12 mouse cellular contexts compared by ENCODE assay signal in genomic region chr17:89051031-89051563, GRCm38 (mm10).
"Had no signal": no experiment of that assay in that cellular context is flagged by ENCODE, and none has a peak within 500 bp of the region (broad histone marks: within the 10 kb centered on the region; RNA-seq: fewer than 3 reads in every experiment).

No protein-coding gene starts in this region.

- H3K4me3 ChIP-seq: liver, embryonic 13.5 days; megakaryocyte, embryonic 14.5 days; midbrain, embryonic 10.5 days; midbrain, embryonic 13.5 days had no signal

- H3K36me3 ChIP-seq: liver, embryonic 13.5 days; midbrain, embryonic 10.5 days; midbrain, embryonic 13.5 days had no signal

- ATAC-seq: midbrain, embryonic 13.5 days had no signal

- H3K9me3 ChIP-seq: liver, embryonic 13.5 days; midbrain, embryonic 10.5 days; midbrain, embryonic 13.5 days had no signal

- H3K9ac ChIP-seq: liver, embryonic 13.5 days; lung, embryonic 14.5 days; midbrain, embryonic 13.5 days had no signal

- DNase-seq: kidney, adult 2 months; kidney, postnatal 36 days; liver, embryonic 13.5 days; lung, embryonic 14.5 days; lung, postnatal 10 days; lung, postnatal 36 days; thymus, adult 18-20 months; thymus, postnatal 36 days had no signal

- H3K27ac ChIP-seq: kidney, postnatal 0 days; liver, embryonic 13.5 days; midbrain, embryonic 10.5 days; midbrain, embryonic 13.5 days had no signal

- H3K27me3 ChIP-seq: liver, embryonic 13.5 days; megakaryocyte, embryonic 14.5 days; midbrain, embryonic 13.5 days had no signal

- H3K4me1 ChIP-seq: liver, embryonic 13.5 days; megakaryocyte, embryonic 14.5 days; midbrain, embryonic 10.5 days; midbrain, embryonic 13.5 days had no signal

- H3K4me2 ChIP-seq: liver, embryonic 13.5 days; lung, embryonic 14.5 days; midbrain, embryonic 13.5 days had no signal
